Mouse (Mus musculus) cerebellum, adult 9-11 months (tissue): ENCODE data around the gene Whrn.

Source experiments
- DNase-seq: peaks from one replicate; pipeline ENCODE4 v3.0.0; 2022

Whrn gene

GRCm38 (mm10) chr4:63493351-63494121, 2.3 kb downstream of the Whrn start:
- DNase-seq, result no peak

GRCm38 (mm10) chr4:63491521-63491920, 4.3 kb downstream of the Whrn start:
- no peak for DNase-seq

GRCm38 (mm10) chr4:63490146-63490545, 5.6 kb downstream of the Whrn start:
- no peak for DNase-seq

GRCm38 (mm10) chr4:63489676-63490075, 6.1 kb downstream of the Whrn start:
- no peak for DNase-seq

- DNase-seq, result no peak
Measured at GRCm38 (mm10) chr4:63487916-63488315, 7.9 kb downstream of the Whrn start.

GRCm38 (mm10) chr4:63487256-63487655, 8.5 kb downstream of the Whrn start:
- no peak for DNase-seq

- no peak for DNase-seq
Measured at GRCm38 (mm10) chr4:63486523-63486922, 9.3 kb downstream of the Whrn start.

- no peak for DNase-seq
Measured at GRCm38 (mm10) chr4:63483741-63484140, 12.1 kb downstream of the Whrn start.

- DNase-seq, result no peak
Measured at GRCm38 (mm10) chr4:63480845-63481167, 15.0 kb downstream of the Whrn start.

GRCm38 (mm10) chr4:63480098-63480844, 15.5 kb downstream of the Whrn start:
- peak; percentile 31 for DNase-seq

GRCm38 (mm10) chr4:63478036-63478435, 17.8 kb downstream of the Whrn start:
- no peak for DNase-seq

GRCm38 (mm10) chr4:63476891-63477290, 18.9 kb downstream of the Whrn start:
- DNase-seq, result no peak

GRCm38 (mm10) chr4:63475208-63475607, 20.6 kb downstream of the Whrn start:
- no peak for DNase-seq

GRCm38 (mm10) chr4:63474439-63474838, 21.4 kb downstream of the Whrn start:
- DNase-seq, result no peak

GRCm38 (mm10) chr4:63467338-63467737, 28.5 kb downstream of the Whrn start:
- no peak for DNase-seq

GRCm38 (mm10) chr4:63466192-63466591, 29.6 kb downstream of the Whrn start:
- no peak for DNase-seq

- DNase-seq, result no peak
Measured at GRCm38 (mm10) chr4:63460876-63461525, 34.8 kb downstream of the Whrn start.

GRCm38 (mm10) chr4:63459141-63459789, 36.5 kb downstream of the Whrn start:
- no peak for DNase-seq

- DNase-seq, result no peak
Measured at GRCm38 (mm10) chr4:63456547-63456946, 39.2 kb downstream of the Whrn start.

- no peak for DNase-seq
Measured at GRCm38 (mm10) chr4:63453939-63454513, 41.8 kb downstream of the Whrn start.

- DNase-seq, result no peak
Measured at GRCm38 (mm10) chr4:63452555-63452954, 43.2 kb downstream of the Whrn start.

GRCm38 (mm10) chr4:63450551-63450950, 45.2 kb downstream of the Whrn start:
- no peak for DNase-seq
